Mouse (Mus musculus) E14TG2a.4 (cell line): ENCODE measurements around the gene Nipa1.

ENCODE experiments used
- CTCF ChIP-seq: conservative IDR thresholded peaks from 2 replicates; pipeline ENCODE4 v1.5.1; 2014; ENCODE audit warnings: low read length
- NANOG ChIP-seq: IDR thresholded peaks from 2 replicates; pipeline ENCODE4 v1.6.1; 2014; ENCODE audit warnings: borderline replicate concordance, low read length, mixed read lengths

GRCm38 (mm10) chr7:55968258-55968901 lies 51.4 kb downstream of the Nipa1 start:
- TF ChIP-seq CTCF, result no peak
- no peak for TF ChIP-seq NANOG
